Mouse (Mus musculus) erythroblast, embryonic 14.5 days (primary cell): ENCODE data around the gene Cdk6.

Experiments used
- GATA1 ChIP-seq: IDR thresholded peaks from 2 replicates; pipeline ENCODE4 v1.6.1; 2012; ENCODE audit warnings: low read length, inconsistent platforms, mixed read lengths
- TAL1 ChIP-seq: IDR thresholded peaks from 3 replicates; pipeline ENCODE4 v1.6.1; 2012; ENCODE audit warnings: low read length, inconsistent platforms, mixed read lengths

DNA sequence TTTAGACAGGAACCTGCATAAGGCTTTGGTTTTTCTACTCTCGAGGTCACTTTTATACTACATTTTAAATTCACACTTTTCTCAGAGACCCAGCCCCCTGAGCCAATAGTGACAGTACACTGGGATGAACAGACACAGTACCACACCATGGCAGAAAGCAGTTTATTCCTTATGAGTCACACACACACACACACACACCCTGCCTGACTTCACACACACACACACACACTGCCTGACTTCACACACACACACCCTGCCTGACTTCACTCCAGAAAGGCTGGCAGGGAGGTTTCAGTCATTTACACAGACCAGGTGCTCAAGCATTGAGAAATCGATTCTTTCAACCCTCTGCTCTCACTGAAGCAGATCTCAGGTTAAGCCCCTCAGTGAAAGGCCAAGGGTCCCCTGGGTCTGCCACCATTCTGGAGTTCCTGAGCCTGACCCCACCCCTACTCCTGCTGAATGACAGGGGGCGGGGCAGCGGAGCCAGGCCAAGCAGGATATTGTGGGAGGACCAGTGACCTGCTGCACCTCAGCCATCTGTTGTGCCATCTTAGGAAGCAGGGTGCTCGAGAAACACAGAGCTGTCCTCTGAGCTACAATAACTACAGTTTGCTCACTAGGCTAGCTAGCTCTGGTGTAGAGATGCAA, 185.9 kb downstream of the Cdk6 start:
- TF ChIP-seq TAL1 (no peak), GATA1 (no peak)
